Mouse (Mus musculus): ENCODE measurements around the gene Nln.

GRCm38 (mm10) chr13:104029511-104029910, 79.9 kb downstream of the Nln start:
- TF ChIP-seq MAFK (IDR thresholded peaks at IDR 0.05; ENCODE audit: insufficient read depth, low read depth, low read length) (no peak), ZNF384 (IDR thresholded peaks at IDR 0.05; ENCODE audit: low read depth, low read length) (no peak), HCFC1 (IDR thresholded peaks at IDR 0.05; ENCODE audit: borderline replicate concordance, insufficient read depth, low read length) (no peak), ZC3H11A (IDR thresholded peaks at IDR 0.05; ENCODE audit: borderline replicate concordance, low read depth, low read length) (no peak)
